Mouse (Mus musculus) E14TG2a.4 (cell line): ENCODE results near the gene Gm44805.

Experiments used
- H3K27me3 ChIP-seq: 2 replicates; pipeline ENCODE4 v1.6.1; 2014; ENCODE audit warnings: low read length, control low read depth; ENCODE audit not compliant: insufficient read depth
- H3K36me3 ChIP-seq: 2 replicates; pipeline ENCODE4 v1.6.1; 2014; ENCODE audit warnings: low read length, control low read depth; ENCODE audit not compliant: insufficient read depth
- H3K4me1 ChIP-seq: replicated peaks from 2 replicates; pipeline ENCODE4 v1.6.1; 2014; ENCODE audit warnings: low read depth, low read length, control low read depth
- H3K4me3 ChIP-seq: replicated peaks from 2 replicates; pipeline ENCODE4 v1.5.1; 2014; ENCODE audit warnings: mild to moderate bottlenecking, low read length
- H3K9me3 ChIP-seq: 2 replicates; pipeline ENCODE4 v1.6.1; 2014; ENCODE audit warnings: low read length, control low read depth
- CTCF ChIP-seq: conservative IDR thresholded peaks from 2 replicates; pipeline ENCODE4 v1.5.1; 2014; ENCODE audit warnings: low read length
- NANOG ChIP-seq: IDR thresholded peaks from 2 replicates; pipeline ENCODE4 v1.6.1; 2014; ENCODE audit warnings: borderline replicate concordance, low read length, mixed read lengths
- POU5F1 ChIP-seq: IDR thresholded peaks from 2 replicates; pipeline ENCODE4 v1.6.1; 2014; ENCODE audit warnings: low read length, borderline replicate concordance

Gene Gm44805

GRCm38 (mm10) chr7:19633197-19633596, 48.0 kb downstream of the Gm44805 start:
- Histone ChIP-seq H3K9me3 (no peaks in the 10 kb centered on the region), H3K4me1 (peaks cover 54% of the 10 kb centered on the region), H3K4me3 (no peak overlapping the region), H3K27me3 (no peaks in the 10 kb centered on the region), H3K36me3 (peaks cover 65% of the 10 kb centered on the region)
- TF ChIP-seq POU5F1 (no peak), NANOG (no peak), CTCF (no peak)

- TF ChIP-seq POU5F1 (no peak), NANOG (no peak), CTCF (no peak)
These were observed 48.5 kb downstream of the Gm44805 start for GRCm38 (mm10) chr7:19632720-19633119.

GRCm38 (mm10) chr7:19632275-19632674, 48.9 kb downstream of the Gm44805 start:
- Histone ChIP-seq H3K27me3 (no peaks in the 10 kb centered on the region), H3K36me3 (peaks cover 56% of the 10 kb centered on the region), H3K9me3 (no peaks in the 10 kb centered on the region), H3K4me1 (peaks cover 58% of the 10 kb centered on the region), H3K4me3 (no peak overlapping the region)
- TF ChIP-seq NANOG (no peak), CTCF (no peak), POU5F1 (no peak)

More at GRCm38 (mm10) chr7:19632720-19633119, 48.5 kb downstream of the Gm44805 start:
- H3K4me3 ChIP-seq, result no peak overlapping the region
- H3K4me1 ChIP-seq, result peaks cover 56% of the 10 kb centered on the region
- no peaks in the 10 kb centered on the region for H3K27me3 ChIP-seq
- H3K9me3 ChIP-seq, result no peaks in the 10 kb centered on the region
- peaks cover 61% of the 10 kb centered on the region for H3K36me3 ChIP-seq

GRCm38 (mm10) chr7:19629361-19629734, 51.9 kb downstream of the Gm44805 start, which contains the start of gene Relb:
TSS of gene Relb (minus strand) at chr7:19629438.
- TF ChIP-seq POU5F1 (no peak), CTCF (no peak), NANOG (no peak)

GRCm38 (mm10) chr7:19628536-19629360, 52.5 kb downstream of the Gm44805 start:
- Histone ChIP-seq H3K36me3 (peaks cover 21% of the 10 kb centered on the region), H3K4me1 (peaks cover 57% of the 10 kb centered on the region), H3K4me3 (peak overlapping the region; percentile 100), H3K27me3 (no peaks in the 10 kb centered on the region), H3K9me3 (no peaks in the 10 kb centered on the region)
- TF ChIP-seq CTCF (no peak), POU5F1 (no peak), NANOG (no peak)

More at GRCm38 (mm10) chr7:19629361-19629734, 51.9 kb downstream of the Gm44805 start, which contains the start of gene Relb:
- H3K36me3 ChIP-seq, result peaks cover 27% of the 10 kb centered on the region
- H3K9me3 ChIP-seq, result no peaks in the 10 kb centered on the region
- peak within 1 kb of the TSS; percentile 100 for H3K4me3 ChIP-seq
- H3K4me1 ChIP-seq, result peaks cover 57% of the 10 kb centered on the region
- H3K27me3 ChIP-seq, result no peaks in the 10 kb centered on the region

GRCm38 (mm10) chr7:19628192-19628535, 53.1 kb downstream of the Gm44805 start:
- Histone ChIP-seq H3K9me3 (no peaks in the 10 kb centered on the region), H3K36me3 (peaks cover 15% of the 10 kb centered on the region), H3K27me3 (no peaks in the 10 kb centered on the region), H3K4me3 (peak overlapping the region; percentile 72), H3K4me1 (peaks cover 57% of the 10 kb centered on the region)
- TF ChIP-seq NANOG (no peak), POU5F1 (no peak), CTCF (no peak)

- Histone ChIP-seq H3K9me3 (no peaks in the 10 kb centered on the region), H3K4me3 (peak overlapping the region; percentile 72), H3K4me1 (peaks cover 60% of the 10 kb centered on the region), H3K36me3 (peaks cover 14% of the 10 kb centered on the region), H3K27me3 (no peaks in the 10 kb centered on the region)
- no peak for TF ChIP-seq CTCF
- no peak for TF ChIP-seq NANOG
- TF ChIP-seq POU5F1, result no peak
These were observed 53.5 kb downstream of the Gm44805 start for GRCm38 (mm10) chr7:19627721-19628120.

- peaks cover 8% of the 10 kb centered on the region for H3K9me3 ChIP-seq
- H3K4me3 ChIP-seq, result 0 out of 2 replicates have a peak overlapping the region, but pooled peaks have one; percentile 29
- TF ChIP-seq POU5F1 (no peak), CTCF (no peak), NANOG (no peak)
- H3K4me1 ChIP-seq, result peaks cover 75% of the 10 kb centered on the region
- 0 out of 2 replicates have a peak, but pooled peaks cover 7% of the 10 kb centered on the region for H3K36me3 ChIP-seq
- no peaks in the 10 kb centered on the region for H3K27me3 ChIP-seq
These were observed 57.8 kb downstream of the Gm44805 start for GRCm38 (mm10) chr7:19623433-19623832.

GRCm38 (mm10) chr7:19622241-19622640, 59.0 kb downstream of the Gm44805 start:
- peaks cover 81% of the 10 kb centered on the region for H3K4me1 ChIP-seq
- peaks cover 8% of the 10 kb centered on the region for H3K9me3 ChIP-seq
- TF ChIP-seq POU5F1 (no peak), CTCF (no peak), NANOG (no peak)
- H3K27me3 ChIP-seq, result no peaks in the 10 kb centered on the region
- H3K36me3 ChIP-seq, result peaks cover 13% of the 10 kb centered on the region
- 0 out of 2 replicates have a peak overlapping the region, but pooled peaks have one; percentile 29 for H3K4me3 ChIP-seq
